Mouse (Mus musculus) retina, postnatal 7 days (tissue): ENCODE results near the gene Mb.
"Not testable (repeated sequence)": the region's sequence is repeated elsewhere in the genome, so short reads cannot be mapped to it uniquely, and the experiment has no call there.

ENCODE experiments used
- DNase-seq: peaks from one replicate; pipeline ENCODE4 v3.0.0-alpha.2; 2012; ENCODE audit warnings: low read depth, low spot score

The Mb gene

GRCm38 (mm10) chr15:77065259-77065852 is 14.9 kb upstream of the Mb start:
- no peak for DNase-seq

GRCm38 (mm10) chr15:77062746-77063145 is 12.3 kb upstream of the Mb start:
- DNase-seq: no peak

- DNase-seq: not testable (repeated sequence)
These were observed 8.9 kb upstream of the Mb start for GRCm38 (mm10) chr15:77059416-77059815.

DNA sequence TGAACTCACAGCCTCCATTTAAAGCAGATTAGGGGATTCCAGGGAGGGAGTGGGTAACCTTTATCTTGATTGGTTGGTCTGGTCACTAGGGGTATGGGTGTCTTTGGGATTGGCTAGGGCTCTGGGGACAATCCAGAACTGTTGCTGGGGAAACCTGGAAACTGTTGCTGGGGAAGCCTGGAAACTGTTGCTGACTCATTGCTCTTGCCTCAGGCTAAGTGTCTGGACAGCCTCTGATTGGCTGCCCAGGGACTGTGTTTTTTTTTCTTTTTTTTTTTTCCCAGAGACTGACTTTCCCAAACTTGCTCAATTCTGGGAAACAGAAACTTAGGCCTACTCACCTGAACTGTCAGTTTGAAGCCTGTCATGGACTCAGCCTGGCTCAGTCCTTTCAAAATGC is 8.1 kb upstream of the Mb start:
- no peak for DNase-seq

DNA sequence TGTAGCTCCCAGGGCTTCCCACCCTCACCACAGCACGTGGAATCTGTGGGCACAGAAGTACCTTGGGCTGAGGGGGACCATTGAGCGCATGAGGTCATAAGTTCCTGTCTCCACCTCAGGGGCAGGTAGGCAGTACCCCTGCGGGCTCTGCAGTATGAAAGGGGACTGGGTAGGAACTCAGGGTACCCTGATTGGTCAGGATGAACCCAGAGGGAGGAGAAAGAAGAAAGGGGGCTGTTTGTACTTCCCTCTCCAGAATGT is 6.3 kb upstream of the Mb start:
- no peak for DNase-seq

DNA sequence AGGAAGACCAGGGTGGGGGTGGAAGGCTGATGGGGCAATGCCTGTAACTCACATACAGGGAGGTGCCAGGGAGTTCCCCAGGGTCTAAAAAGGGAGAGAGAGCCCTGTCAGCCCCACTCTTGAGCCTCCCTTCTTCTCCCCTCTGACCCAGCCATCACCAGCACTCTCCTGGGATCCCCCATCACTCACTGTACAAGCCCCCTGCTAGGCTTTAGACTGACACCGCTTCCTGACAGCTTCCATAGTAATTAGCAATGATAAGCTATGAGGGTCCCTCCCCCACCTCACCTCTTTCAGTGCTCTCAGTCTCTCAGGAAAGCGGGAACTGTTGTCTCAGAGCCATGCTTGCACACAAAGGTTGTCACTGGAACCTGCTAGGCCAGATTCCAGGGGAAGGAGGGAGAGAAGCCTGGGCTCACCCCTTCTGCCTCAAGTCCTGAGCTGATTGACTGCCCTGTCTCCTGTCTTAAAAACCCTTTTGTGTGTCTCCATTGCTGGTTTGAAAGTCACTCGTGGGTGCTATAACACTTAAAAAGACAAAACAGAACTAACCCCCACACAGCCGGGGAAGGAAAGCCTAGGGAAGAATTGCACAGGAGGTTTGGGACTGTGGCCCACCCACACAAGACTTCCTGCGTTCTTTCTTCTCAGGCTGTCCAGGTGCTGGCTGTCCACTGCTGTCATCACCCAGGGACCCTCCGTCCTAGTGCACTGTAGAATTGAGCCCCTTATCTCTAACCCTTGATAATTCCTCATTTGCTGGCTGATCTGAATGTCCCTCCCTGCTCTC is 5.7 kb upstream of the Mb start:
- no peak for DNase-seq

DNA sequence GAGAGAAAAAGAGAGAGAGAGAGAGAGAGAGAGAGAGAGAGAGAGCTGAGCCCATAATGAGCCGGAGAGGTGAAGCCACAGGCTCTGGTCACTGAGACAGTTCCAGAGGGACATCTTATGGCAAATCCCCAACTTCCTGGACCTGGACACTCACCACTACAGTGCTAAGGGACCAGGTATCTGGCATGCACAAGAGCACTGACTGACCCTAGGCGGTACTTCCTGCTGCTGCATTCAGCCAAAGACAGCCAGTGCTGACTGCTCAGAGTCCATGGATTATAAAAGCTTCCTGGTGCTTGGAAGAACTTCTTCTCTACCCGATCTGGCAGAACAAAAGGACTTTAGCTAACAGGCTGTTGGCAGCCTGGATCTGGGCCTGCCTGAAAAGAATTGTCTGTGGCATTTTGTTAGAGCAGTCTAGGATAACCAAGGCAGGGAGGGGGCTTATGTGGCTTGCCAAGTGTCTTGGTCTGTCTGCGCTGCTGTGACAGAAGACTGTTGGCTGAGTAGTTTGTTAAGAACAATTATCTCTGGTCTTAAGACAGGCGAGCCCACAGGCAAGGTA is 4.2 kb upstream of the Mb start:
- DNase-seq: no peak

- no peak for DNase-seq
These were observed 2.6 kb upstream of the Mb start for GRCm38 (mm10) chr15:77053021-77053420.

GRCm38 (mm10) chr15:77052176-77052575 is 1.7 kb upstream of the Mb start:
- no peak for DNase-seq

- DNase-seq: no peak
These were observed 4.9 kb downstream of the Mb start for GRCm38 (mm10) chr15:77045609-77046008.

DNA sequence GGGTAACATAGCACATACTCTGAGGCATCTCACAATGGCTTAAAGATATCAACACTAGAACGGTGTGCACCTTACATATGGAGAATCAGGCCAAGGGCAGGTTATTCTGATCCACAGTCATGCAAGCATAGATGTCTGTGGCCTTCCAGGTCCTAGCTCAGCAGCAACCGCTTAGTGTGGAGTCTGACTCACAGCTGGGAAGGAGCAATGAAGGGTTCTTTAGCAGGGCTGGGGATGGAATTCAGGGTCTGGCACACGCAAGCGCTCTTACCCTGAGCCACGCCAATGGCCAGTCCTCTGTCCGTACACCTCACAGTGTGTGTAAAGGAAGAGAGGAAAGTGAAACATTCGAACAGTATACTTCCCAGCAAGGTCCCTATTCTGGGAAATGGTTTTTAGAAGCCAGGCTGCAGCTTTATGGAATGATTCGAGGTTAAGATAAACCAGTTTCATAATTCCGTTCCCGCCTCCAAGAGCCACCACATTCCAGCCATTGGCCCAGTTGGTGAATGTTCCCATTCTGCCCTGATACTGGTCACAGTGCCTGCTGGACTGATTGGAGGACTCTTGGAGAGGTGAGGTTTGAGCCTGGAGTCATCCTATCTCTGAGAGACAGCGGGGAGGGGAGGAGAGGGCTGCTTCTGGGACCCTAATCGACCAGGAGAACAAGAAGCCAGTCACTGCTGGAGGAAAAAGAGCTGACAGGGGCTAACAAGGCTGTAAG is 5.7 kb downstream of the Mb start, which contains the start of gene Apol6:
TSS of gene Apol6 (plus strand) at position 133 of the 724 bp plus-strand sequence.
- DNase-seq: no peak

GRCm38 (mm10) chr15:77040784-77041183 is 9.7 kb downstream of the Mb start:
- DNase-seq: no peak

GRCm38 (mm10) chr15:77039211-77039700 is 11.2 kb downstream of the Mb start:
- no peak for DNase-seq

- DNase-seq: no peak
These were observed 12.9 kb downstream of the Mb start for GRCm38 (mm10) chr15:77037278-77038161.

GRCm38 (mm10) chr15:77036989-77037277 is 13.5 kb downstream of the Mb start:
- no peak for DNase-seq

GRCm38 (mm10) chr15:77036320-77036988 is 14.0 kb downstream of the Mb start:
- DNase-seq: no peak

GRCm38 (mm10) chr15:77035643-77036042 is 14.8 kb downstream of the Mb start:
- DNase-seq: no peak

- no peak for DNase-seq
These were observed 15.9 kb downstream of the Mb start for GRCm38 (mm10) chr15:77034526-77034925.

DNA sequence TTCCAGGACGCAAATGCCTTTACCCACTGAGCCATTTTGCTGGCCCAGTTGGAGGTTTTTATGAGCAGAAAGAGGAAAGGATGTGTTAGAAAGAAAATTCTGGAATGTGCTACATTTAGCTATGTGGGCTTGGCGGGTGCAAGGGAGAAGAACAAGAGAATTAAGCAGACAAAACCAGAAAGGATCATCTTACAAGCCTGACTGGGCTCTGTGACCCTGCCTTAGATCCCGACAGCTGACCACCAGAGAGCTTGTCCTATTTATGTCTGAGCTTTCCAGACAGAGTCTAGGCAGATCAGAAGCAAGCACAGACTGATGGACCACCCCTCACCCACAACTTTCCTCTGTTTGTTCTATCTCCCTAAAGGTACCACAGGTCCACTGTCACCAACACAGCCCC is 19.2 kb downstream of the Mb start:
- DNase-seq: no peak

DNA sequence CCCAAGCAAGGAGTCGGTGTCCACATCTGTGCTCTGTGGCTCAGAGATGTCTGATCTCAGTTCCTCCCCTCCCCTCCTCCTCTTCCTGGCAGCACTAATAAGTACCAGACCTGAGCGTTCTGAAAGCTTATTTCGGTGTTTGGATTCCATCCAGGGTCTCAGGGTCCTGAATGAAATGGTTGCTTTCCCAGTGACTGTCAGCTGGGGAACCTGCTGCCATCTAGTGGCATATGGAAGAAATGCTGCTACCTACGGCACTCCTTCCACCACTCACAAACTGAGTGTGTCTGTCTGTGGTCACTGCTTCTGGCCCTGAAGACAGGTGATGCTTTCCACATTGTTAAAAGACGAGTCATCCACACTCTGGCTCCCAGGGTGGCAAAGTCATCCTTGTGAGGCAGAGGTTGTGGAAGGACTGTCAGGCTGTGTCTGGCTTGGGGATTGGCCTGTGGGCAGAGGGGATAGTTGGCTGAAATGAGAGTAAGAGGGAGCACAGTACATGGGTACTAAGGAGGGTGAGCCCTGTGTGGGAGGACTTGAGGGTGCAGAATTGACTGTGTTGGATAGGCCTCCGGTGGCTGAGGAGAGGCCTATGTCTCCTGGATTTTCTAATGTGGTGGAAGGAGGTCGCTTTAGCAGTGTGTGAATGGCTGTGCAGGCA is 21.0 kb downstream of the Mb start:
- peak; percentile 71 for DNase-seq

GRCm38 (mm10) chr15:77027675-77028074 is 22.8 kb downstream of the Mb start:
- DNase-seq: no peak
